Mouse (Mus musculus) adrenal gland, postnatal 25 days (tissue): ENCODE measurements at regions not wholly inside any gene's neighbourhood (a gene's known extent, or its start where the extent isn't known, plus 50 kb on each side); places are given as distances from the start of the nearest gene placed in this dataset.

Experiments used
- DNase-seq: peaks from one replicate; pipeline ENCODE4 v3.0.0; 2021; ENCODE audit warnings: mixed read lengths

DNA sequence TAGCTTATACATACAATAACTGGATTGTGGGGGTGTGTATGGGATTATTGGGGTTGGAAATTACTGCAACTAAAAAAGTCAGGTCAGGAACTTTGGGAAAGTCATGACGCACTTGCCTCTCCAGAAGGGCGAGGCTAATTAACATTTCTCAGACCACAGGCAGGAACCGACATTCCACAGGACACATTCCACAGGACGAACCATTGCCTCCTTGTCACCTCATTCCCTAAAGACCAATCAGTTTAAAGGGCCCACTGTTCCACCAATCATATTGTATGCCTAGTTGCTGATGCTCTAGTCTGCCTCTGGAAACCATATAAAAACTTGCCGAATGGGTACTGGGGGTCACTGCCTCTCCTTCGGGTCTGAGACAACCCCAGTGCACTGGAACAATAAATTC, 113.0 kb upstream of the Pcgf5 start:
- no peak for DNase-seq

DNA sequence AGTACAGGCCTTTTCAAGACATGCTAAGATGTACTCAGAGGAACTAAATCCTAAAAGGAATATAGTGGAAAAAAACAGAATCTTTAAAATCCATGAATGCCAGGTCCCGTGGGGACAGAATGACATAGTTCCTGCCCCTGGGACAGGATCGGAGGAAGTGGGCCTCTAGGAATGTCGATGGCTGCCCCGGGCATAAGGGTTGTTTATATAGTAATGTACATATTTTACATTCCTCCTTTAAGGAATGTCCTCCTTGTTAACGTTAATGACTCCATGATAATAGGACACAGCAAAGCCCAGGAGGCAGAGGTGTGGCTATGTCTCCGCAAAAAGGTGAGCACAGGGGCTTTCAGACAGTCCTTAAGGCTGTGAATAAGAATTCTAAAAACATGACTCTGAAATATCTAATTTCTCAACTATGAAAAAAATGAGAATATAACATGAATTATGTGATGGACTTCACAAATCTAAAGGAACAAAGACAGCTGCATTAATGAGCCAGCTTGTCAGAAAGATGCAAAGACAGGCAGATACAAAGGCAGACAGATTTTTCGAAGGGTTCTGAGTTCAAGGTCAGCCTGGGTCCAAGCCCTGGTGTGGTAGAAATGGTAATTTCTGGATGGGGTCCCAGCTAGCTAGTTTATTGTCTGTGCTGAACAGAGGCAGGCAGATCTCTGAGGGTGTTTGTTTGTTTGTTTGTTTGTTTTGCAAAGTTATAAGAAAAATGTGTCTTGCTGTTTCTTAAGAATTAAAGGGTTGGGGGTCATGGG, 111.3 kb upstream of the Pcgf5 start:
- DNase-seq = no peak

DNA sequence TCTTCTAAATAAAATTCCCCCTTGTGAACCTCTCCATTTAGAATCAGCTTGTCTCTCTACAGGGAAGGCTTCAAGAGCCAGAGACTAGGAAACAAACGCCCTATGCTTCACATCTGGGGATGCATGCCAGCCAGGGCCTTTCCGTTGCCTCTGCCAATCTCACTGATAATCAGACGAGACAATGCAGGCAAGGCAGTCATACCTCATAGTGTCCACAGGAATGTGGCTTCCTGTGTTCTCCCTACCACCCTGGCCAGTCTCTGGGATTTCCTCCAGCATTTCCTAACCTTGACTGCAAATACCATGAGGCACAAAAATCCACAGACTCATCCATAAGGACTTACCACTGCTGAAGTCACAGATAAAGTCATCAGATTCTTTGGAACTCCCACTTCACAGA, 110.4 kb upstream of the Pcgf5 start:
- no peak for DNase-seq

DNA sequence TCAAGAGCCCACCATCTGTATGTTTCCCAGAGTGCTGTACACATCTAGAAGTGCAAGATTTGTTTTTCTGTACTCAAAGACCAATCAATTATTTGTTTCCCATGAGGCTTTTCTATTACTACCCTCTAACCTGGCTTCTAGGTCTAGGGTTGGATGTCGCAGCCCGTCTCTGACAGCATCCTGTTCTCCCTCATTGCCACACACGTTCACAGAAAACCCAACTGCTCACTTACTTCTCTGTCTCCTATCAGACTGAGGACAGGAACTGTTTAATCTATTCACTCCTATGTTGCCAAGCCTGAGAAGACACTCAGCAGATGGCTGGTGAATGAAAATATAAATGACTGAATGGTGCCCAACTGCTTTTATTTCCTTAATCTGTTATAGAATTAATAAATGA, 109.6 kb upstream of the Pcgf5 start:
- DNase-seq = no peak

DNA sequence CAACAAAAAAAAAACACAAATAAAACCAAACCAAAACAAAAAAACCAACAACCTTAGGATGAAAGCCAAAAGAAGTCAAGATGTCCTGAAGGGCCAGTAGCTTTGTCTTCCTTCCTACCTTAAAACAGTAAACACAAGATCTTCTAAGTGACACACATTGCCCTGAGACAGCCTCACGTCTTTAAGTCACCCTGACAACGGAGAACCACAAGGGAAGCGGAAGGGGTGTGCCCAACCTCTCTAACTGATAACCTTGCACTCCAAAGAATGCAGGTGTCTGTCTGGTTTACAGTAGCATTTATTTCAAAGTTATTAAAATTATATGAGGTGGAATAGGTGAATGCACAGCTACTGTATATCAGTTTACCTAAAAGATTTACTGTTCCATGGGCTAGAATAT, 105.7 kb upstream of the Pcgf5 start:
- no peak for DNase-seq

DNA sequence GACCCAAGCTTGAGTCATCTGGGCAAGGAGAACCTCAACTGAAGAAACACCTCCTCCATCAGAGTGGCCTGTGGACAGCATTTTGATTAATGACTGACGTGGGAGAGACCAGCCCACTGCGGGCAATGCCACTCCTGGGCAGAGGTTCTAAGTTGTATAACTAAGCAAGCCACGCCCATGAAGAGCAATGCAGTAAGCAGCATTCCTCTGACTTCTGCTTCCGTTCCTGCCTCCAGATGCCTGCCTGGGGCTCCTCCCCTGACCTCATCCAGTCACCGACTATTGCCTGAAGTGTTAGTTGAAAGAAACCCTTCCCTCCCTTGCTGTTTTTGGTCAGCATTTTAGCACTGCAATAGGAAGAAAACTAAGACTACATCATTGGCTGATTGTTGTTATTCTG, 105.2 kb upstream of the Pcgf5 start:
- DNase-seq = no peak

DNA sequence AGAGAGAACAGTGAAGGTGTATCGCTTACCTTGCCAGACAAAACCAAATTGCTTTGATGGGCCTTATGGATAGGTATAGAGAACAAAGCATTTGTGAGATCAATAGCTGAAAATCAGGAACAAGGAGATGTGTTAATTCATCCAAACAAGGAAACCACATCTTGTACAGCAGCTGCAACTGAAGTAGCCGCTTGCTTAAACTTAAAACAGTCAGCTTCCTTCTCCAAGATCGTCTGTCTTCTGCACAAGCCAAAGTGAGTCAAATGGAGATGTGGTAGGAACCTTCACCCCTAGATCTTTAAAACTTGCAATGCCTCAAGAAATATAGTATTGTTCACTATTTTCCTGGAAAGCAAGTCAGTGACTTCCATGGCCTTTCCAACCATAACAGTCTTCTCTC, 95.6 kb upstream of the Pcgf5 start:
- DNase-seq = no peak

DNA sequence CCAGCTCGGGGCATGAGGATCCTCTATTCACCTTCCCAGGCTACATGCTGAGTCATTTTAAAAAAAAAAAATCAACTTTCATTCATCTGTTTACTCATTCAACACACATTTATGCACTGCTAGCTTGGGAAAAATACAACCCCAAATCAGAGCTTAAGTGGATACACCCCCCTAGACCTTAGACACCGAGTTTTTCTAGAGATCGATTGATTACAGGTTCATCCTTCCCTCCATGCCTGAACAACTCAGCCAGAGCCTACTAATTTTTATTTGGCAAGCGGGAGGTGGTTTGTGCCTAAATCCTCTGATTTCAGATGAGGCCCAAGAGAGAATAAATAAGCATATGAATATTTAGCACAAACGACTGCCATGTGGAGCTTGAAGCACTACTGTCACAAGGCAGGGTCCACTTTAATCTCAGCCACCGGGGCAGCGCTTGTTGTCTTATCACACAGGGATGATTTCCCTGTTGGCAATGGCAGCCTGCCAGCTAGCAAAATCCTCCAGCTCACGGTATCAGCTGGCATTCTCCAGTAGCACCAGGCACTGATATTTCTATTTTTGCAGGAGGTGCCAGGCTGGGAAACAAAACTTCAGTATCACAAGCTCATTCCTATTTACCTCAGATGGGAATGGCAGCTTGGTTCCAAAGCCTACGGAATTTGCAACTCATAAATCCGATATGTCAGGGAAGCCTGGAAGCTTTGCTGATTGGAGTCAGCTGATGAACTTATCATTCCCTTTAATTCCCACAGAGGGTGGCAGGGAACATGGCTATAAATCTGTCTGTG, 90.2 kb upstream of the Pcgf5 start:
- DNase-seq = peak; percentile 60

DNA sequence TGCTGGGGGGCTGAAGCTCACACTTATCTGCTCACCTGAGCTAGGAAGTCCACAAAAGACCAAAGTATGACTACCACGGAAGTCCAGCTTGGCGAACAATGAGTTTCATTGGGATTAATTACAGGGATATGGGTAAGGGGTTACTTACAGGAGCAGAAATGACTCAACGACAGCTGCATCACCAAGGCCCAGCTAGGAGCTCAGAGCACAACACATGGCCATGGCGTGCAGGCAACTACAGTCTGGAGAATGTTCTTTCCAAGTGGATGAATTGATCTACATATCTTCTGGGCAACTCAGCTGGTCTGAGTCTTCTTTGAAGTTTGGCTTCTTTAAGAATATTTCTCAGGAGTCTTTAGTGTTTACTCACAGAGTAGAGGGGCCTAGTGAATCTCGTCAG, 86.3 kb upstream of the Pcgf5 start:
- no peak for DNase-seq

DNA sequence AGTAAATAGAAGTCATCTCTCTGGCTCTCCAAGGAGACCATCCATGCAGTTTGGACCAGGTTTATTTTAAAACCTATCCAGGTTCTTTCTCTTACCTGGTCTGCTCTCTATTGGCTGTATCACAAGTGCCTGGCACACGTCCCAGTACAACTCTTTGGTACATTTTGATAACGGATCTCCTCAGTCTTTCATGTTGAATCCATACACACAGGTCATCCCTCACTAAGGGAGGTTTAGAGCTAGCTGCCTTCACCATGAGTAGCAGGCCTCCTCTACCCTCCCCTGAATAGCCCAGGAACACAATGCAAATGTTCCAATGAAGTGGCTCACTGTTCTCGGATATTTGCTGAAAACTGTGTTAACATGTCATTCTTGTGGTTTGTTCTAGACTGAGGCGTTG, 84.2 kb upstream of the Pcgf5 start:
- DNase-seq = no peak

DNA sequence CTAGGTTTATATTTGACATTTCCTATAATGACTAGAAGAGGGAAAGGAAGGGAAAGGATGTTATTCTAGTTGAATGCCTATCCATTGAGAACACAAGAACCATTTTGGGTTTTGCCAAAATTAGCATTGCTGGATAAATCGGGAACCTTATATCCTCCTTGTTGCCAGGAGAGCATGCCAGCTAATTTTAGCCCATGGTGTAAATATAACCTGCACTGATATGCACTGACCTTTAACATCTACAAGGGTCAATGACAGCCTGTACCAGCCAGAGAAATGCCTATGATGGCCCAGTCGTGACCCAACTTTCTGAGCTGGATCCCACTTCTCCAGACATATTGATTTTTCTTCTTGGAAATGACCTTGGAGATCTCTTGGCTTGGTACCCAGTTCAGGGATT, 83.7 kb upstream of the Pcgf5 start:
- no peak for DNase-seq

DNA sequence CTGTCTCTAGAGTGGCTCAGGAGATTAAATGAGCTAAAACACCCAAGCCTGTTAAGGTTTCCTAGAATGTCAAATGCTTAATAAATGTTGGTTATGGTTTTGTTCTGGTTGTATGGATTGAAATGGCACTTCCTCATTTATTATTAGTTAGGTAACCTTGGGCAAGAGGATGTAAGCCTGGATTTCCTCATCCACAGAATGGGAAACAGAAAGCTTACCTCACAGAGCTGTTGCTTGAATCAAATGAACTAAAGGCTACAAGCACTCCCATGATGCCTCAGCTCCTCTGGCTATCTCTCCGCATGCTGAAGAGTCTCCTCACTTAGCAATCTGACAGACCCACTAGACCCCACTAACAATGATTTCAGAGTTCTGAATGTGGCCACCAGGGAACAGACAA, 82.8 kb upstream of the Pcgf5 start:
- DNase-seq = no peak

DNA sequence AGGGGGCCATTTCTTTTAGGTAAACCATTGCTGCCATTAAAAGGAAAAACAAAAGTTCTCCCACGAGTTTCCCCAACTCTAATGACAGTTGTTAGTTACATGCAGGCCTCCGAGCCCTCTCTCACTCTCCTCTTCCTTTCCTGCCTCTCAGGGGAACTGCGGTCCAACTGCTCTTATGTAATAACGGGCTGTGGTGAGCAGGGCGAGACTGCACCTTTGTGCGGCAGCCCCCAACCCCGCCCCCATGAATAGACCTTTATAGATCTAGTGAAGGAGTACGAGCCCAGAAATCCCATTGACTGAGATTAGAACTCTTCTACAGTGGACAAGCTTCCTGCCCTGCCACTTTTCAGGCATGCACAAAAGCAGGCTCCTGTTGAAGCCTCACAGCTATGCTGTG, 81.8 kb upstream of the Pcgf5 start:
- no peak for DNase-seq

DNA sequence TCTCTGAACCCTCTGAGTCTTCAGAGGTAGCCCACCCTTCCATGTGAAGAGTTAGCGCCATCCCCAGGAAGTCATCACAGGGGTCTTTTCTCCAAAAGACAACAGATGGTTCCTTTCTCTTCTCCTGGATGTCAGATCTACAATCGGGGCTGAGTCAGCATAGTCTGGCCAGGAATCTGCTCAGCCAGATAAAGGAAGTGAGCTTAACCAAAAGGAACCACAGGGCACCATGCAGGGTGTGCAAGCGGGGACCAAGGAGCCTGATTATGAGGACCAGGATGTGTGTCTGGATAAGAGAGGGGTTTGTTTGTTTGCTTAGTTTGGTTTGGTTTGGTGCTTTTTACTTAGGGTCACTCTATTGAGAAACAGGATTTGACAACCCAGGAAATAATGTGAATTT, 74.6 kb upstream of the Pcgf5 start:
- no peak for DNase-seq

DNA sequence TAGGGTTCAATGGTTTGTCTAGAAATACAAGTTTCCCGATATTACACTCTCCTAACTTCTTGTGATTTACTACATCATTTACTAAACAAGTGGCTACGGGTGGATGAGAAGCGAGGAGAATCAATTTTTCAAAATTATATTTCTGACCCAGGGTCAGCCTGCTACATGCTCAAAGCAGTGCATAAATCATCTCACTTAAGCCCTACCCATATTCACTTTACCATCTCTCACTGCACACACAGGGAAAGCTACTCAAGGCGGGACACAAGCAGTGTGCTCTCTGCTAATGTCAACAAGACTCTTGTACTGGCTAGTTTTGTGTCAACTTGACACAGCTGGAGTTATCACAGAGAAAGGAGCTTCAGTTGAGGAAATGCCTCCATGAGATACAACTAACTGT, 62.6 kb upstream of the Pcgf5 start:
- DNase-seq = no peak

DNA sequence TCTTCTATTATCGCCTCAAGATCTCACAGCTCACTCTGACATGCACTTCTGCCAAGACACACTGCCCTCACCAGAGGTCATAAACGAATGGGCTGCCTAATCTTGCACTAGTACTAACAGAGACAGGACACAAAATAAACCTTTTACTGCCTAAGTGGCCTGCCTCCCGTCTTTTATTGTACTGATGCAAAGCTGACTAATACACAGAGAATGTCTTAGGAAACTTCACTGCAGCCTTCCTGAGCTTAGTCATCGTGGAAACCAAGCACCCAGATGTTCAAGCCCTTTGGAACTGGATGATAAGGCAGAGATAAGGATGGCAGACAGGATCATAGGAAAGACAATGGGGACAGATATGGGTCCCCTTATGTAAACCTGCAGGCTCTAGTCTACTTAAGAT, 57.3 kb upstream of the Pcgf5 start:
- DNase-seq = no peak

DNA sequence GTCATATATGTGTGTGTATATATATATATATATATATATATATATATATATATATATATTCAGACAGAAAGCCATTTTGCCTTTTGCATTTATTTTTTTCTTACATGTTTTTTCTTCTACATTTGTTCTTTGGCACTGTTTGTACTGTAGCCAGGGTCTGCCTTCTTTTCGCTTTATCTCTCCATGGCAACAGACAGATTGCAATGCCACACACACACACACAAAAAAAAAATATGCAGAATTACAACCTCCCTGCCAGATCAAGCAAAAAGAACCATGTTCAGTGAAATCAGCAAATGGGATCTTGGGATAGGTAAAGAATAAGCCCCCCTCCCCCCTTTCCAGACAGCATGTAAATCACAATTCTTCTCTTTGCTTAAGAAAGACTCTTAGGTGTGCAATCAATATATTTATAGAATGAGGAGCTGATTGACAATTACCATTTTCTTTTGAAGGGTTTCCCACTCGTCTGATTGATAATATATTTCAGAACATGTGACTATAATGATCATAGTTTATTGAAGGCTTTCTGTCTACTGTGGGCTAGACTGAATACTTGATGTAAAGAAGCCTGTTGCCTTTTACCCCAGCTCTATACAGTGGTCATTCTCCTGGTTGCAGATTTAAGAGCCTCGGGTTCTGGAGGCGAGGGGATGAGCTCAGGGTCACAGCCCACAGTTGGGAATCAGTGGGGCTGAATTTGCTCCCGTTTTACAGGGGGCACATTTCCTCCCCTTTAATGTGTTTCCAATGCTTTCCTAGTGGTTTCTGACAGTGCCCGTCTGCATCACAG, 54.7 kb upstream of the Pcgf5 start:
- DNase-seq = no peak
